Mouse (Mus musculus) effector memory CD4-positive, alpha-beta T cell, adult 5 months (primary cell): ENCODE results near the gene Kcnab1. TPM values are rescaled to one million over a fixed set of nuclear protein-coding genes. Genes with fewer than 3 reads are reported as not detected.

Experiments used
- polyA plus RNA-seq: library from polyadenylated mRNA; unstranded; fragments of 100-300 nt; shearing (Covaris generic); gene quantifications from one replicate; pipeline ENCODE4 v1.2.1, GENCODE M21; 2017

Kcnab1 gene
- 0.29 TPM for polyA plus RNA-seq

DNA sequence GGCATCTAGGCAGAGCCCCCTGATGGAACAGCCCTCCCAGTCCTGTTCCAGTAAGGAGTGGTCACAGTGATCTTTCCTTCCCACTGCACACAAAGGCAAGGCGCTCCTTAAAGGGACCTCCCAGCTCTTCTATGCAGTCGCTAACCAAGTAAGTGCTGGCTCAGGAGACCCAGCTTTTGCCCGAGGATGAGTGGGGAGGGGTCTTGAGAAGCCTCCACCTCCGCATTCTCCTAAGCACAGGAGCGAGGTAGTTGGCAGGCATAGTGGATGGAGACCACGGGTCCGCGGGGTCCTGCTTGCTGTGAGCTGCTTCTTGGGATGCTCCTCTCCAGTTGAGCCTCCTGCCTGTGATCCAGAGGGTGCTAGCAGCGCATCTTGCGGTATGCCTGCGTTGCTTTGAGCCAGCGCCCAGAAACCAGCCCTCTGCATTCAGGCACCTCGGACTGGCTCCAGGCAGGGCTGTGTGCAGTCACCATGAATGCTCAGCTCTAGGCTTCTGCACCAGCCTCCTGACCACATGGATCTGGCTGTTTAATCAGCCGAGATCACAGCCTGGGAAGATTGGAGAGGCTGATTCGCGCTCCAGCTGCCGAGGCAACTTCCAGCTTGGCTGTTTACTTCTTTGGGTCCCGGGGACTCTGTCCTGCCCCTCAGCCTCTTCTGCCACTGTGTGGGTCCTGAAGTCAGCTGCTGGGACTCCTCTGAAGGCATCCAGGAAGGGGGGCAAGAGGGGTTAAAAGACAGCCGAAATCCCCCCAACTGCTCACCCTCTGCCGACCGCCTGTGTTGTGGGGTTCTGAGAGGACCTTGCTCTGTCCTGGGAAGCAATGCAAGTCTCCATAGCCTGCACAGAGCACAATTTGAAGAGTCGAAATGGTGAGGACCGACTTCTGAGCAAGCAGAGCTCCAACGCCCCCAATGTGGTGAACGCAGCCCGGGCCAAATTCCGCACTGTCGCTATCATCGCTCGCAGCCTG is at the start of gene Kcnab1:
Gene Kcnab1, plus strand, starts transcription at position 440 of the 977 bp plus-strand sequence.

DNA sequence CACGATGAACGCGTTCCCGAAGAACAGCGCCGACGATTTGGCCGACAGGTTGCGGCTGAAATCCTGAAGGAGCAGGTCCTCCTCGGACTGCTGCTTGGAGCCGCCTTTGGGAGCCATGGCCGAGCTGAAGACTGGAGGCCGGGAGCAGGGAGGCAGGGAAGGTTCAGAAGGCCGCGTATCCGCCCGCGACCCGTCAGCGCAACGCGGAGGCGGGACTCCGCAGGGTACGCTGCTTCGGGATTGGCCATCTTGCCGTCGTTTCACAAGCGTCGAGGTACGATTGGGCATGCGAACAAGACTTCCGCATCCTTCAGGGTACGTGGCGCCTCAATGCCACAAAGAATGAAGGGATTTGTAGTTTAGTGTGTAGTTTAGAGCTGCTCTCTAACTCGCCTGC is 283.2 kb downstream of the Kcnab1 start, which contains the start of gene Ssr3:
Gene Ssr3, minus strand, starts transcription at position 203 of the 397 bp plus-strand sequence.

